Mouse (Mus musculus): ENCODE results near the gene Herpud2. TPM values are rescaled to one million over a fixed set of nuclear protein-coding genes. Genes with fewer than 3 reads are reported as not detected.

Gene Herpud2
- polyA plus RNA-seq, 1 experiment = 124 TPM

- no peak overlapping the region for H3K4me3 ChIP-seq (ENCODE audit: control insufficient read depth, low read depth, low read length)
- TF ChIP-seq POLR2A (IDR thresholded peaks at IDR 0.05; ENCODE audit: control insufficient read depth, low read depth, low read length) = no peak
- TF ChIP-seq CTCF (IDR thresholded peaks at IDR 0.05; ENCODE audit: control insufficient read depth, insufficient read depth, insufficient replicate concordance, low read depth, low read length) = no peak
Measured at GRCm38 (mm10) chr9:25169626-25170025, 18.0 kb upstream of the Herpud2 start.

GRCm38 (mm10) chr9:25167458-25168084, 16.0 kb upstream of the Herpud2 start:
- Histone ChIP-seq H3K36me3 (ENCODE audit: control insufficient read depth, insufficient read depth, low read length) (no peaks in the 10 kb centered on the region), H3K27me3 (ENCODE audit: control insufficient read depth, insufficient read depth, low read length) (no peaks in the 10 kb centered on the region), H3K4me1 (ENCODE audit: control insufficient read depth, insufficient read depth, low read length) (no peaks in the 10 kb centered on the region), H3K4me3 (ENCODE audit: control insufficient read depth, low read depth, low read length) (no peak overlapping the region), H3K27ac (ENCODE audit: control insufficient read depth, insufficient read depth, low read depth, low read length) (no peak overlapping the region)
- TF ChIP-seq POLR2A (IDR thresholded peaks at IDR 0.05; ENCODE audit: control insufficient read depth, low read depth, low read length) = no peak
- TF ChIP-seq CTCF (IDR thresholded peaks at IDR 0.05; ENCODE audit: control insufficient read depth, insufficient read depth, insufficient replicate concordance, low read depth, low read length) = peak; percentile 46; the same call in 1 of the 2 replicates

More at GRCm38 (mm10) chr9:25169626-25170025, 18.0 kb upstream of the Herpud2 start:
- Histone ChIP-seq H3K36me3 (ENCODE audit: control insufficient read depth, insufficient read depth, low read length) (no peaks in the 10 kb centered on the region), H3K4me1 (ENCODE audit: control insufficient read depth, insufficient read depth, low read length) (no peaks in the 10 kb centered on the region; the same call in 1 of the 2 replicates), H3K27me3 (ENCODE audit: control insufficient read depth, insufficient read depth, low read length) (no peaks in the 10 kb centered on the region), H3K27ac (ENCODE audit: control insufficient read depth, insufficient read depth, low read depth, low read length) (no peak overlapping the region)

GRCm38 (mm10) chr9:25158218-25158617, 6.6 kb upstream of the Herpud2 start:
- TF ChIP-seq POLR2A (IDR thresholded peaks at IDR 0.05; ENCODE audit: control insufficient read depth, low read depth, low read length) (no peak), CTCF (IDR thresholded peaks at IDR 0.05; ENCODE audit: control insufficient read depth, insufficient read depth, insufficient replicate concordance, low read depth, low read length) (no peak)
- H3K27ac ChIP-seq (ENCODE audit: control insufficient read depth, insufficient read depth, low read depth, low read length) = no peak overlapping the region

GRCm38 (mm10) chr9:25156377-25156776, 4.8 kb upstream of the Herpud2 start:
- Histone ChIP-seq H3K27ac (ENCODE audit: control insufficient read depth, insufficient read depth, low read depth, low read length) (no peak overlapping the region), H3K4me3 (ENCODE audit: control insufficient read depth, low read depth, low read length) (no peak overlapping the region), H3K4me1 (ENCODE audit: control insufficient read depth, insufficient read depth, low read length) (no peaks in the 10 kb centered on the region; the same call in 1 of the 2 replicates), H3K27me3 (ENCODE audit: control insufficient read depth, insufficient read depth, low read length) (no peaks in the 10 kb centered on the region), H3K36me3 (ENCODE audit: control insufficient read depth, insufficient read depth, low read length) (no peaks in the 10 kb centered on the region)
- TF ChIP-seq CTCF (IDR thresholded peaks at IDR 0.05; ENCODE audit: control insufficient read depth, insufficient read depth, insufficient replicate concordance, low read depth, low read length) = no peak
- TF ChIP-seq POLR2A (IDR thresholded peaks at IDR 0.05; ENCODE audit: control insufficient read depth, low read depth, low read length) = no peak

More at GRCm38 (mm10) chr9:25158218-25158617, 6.6 kb upstream of the Herpud2 start:
- H3K4me1 ChIP-seq (ENCODE audit: control insufficient read depth, insufficient read depth, low read length) = no peaks in the 10 kb centered on the region
- no peak overlapping the region for H3K4me3 ChIP-seq (ENCODE audit: control insufficient read depth, low read depth, low read length)
- no peaks in the 10 kb centered on the region for H3K36me3 ChIP-seq (ENCODE audit: control insufficient read depth, insufficient read depth, low read length)
- H3K27me3 ChIP-seq (ENCODE audit: control insufficient read depth, insufficient read depth, low read length) = no peaks in the 10 kb centered on the region

GRCm38 (mm10) chr9:25153066-25153465, 1.4 kb upstream of the Herpud2 start:
- Histone ChIP-seq H3K36me3 (ENCODE audit: control insufficient read depth, insufficient read depth, low read length) (no peaks in the 10 kb centered on the region), H3K4me1 (ENCODE audit: control insufficient read depth, insufficient read depth, low read length) (no peaks in the 10 kb centered on the region; the same call in 1 of the 2 replicates), H3K4me3 (ENCODE audit: control insufficient read depth, low read depth, low read length) (no peak overlapping the region), H3K27ac (ENCODE audit: control insufficient read depth, insufficient read depth, low read depth, low read length) (no peak overlapping the region), H3K27me3 (ENCODE audit: control insufficient read depth, insufficient read depth, low read length) (no peaks in the 10 kb centered on the region)
- no peak for TF ChIP-seq POLR2A (IDR thresholded peaks at IDR 0.05; ENCODE audit: control insufficient read depth, low read depth, low read length)
- TF ChIP-seq CTCF (IDR thresholded peaks at IDR 0.05; ENCODE audit: control insufficient read depth, insufficient read depth, insufficient replicate concordance, low read depth, low read length) = no peak

- peak overlapping the region; percentile 95; the same call in 1 of the 2 replicates for H3K4me3 ChIP-seq (ENCODE audit: control insufficient read depth, low read depth, low read length)
Measured at GRCm38 (mm10) chr9:25152457-25152856, 837 bp upstream of the Herpud2 start.

DNA sequence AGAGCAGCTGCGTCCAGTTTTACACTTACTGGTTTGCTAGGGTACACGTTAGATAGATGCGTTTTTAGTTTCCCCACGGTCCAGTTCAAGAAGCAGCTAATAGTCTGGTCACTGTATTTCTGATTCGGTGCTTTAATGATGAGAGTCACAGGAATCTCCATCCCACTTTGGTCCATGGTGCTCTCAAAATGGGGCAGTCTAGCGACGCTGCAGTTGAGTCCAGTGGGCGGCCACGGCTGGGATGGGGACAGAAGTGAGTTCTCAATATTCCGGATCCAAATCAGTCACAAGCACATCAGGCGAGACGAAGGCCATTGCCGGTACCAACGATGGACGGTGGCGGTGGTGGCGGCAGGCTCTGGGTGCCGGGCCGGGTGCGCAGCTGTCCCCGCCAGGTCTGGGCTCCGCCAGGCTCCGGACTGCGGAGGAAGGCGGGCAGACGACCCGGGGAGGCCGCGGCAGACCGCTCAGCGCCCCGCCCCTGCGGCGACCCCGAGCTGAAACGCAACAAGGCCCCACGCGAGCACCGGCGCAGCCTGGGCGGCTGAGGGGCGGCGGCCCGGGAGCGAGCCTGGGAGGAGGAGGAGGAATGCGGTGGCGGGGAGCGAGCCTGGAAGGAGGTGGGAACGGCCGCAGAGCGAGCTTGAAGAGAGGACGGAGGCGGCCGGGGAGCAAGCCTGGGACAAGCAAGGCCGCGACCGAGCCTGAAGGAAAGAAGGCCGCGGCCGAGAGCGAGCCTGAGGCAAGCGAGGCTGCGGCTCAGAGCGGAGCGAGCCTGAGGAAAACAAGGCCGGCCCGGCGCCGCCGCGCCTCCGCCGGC, 619 bp downstream of the Herpud2 start:
- no peaks in the 10 kb centered on the region for H3K27me3 ChIP-seq (ENCODE audit: control insufficient read depth, insufficient read depth, low read length)
- peak overlapping the region; percentile 97 for H3K27ac ChIP-seq (ENCODE audit: control insufficient read depth, insufficient read depth, low read depth, low read length)
- peak overlapping the region; percentile 95 for H3K4me3 ChIP-seq (ENCODE audit: control insufficient read depth, low read depth, low read length)
- H3K4me1 ChIP-seq (ENCODE audit: control insufficient read depth, insufficient read depth, low read length) = no peaks in the 10 kb centered on the region; the same call in 1 of the 2 replicates
- TF ChIP-seq CTCF (IDR thresholded peaks at IDR 0.05; ENCODE audit: control insufficient read depth, insufficient read depth, insufficient replicate concordance, low read depth, low read length) (no peak), POLR2A (IDR thresholded peaks at IDR 0.05; ENCODE audit: control insufficient read depth, low read depth, low read length) (no peak)
- H3K36me3 ChIP-seq (ENCODE audit: control insufficient read depth, insufficient read depth, low read length) = no peaks in the 10 kb centered on the region

More at GRCm38 (mm10) chr9:25152457-25152856, 837 bp upstream of the Herpud2 start:
- TF ChIP-seq POLR2A (IDR thresholded peaks at IDR 0.05; ENCODE audit: control insufficient read depth, low read depth, low read length) (no peak), CTCF (IDR thresholded peaks at IDR 0.05; ENCODE audit: control insufficient read depth, insufficient read depth, insufficient replicate concordance, low read depth, low read length) (no peak)
- H3K27me3 ChIP-seq (ENCODE audit: control insufficient read depth, insufficient read depth, low read length) = no peaks in the 10 kb centered on the region
- no peaks in the 10 kb centered on the region; the same call in 1 of the 2 replicates for H3K4me1 ChIP-seq (ENCODE audit: control insufficient read depth, insufficient read depth, low read length)
- no peaks in the 10 kb centered on the region for H3K36me3 ChIP-seq (ENCODE audit: control insufficient read depth, insufficient read depth, low read length)
- peak overlapping the region; percentile 97 for H3K27ac ChIP-seq (ENCODE audit: control insufficient read depth, insufficient read depth, low read depth, low read length)
